Mouse (Mus musculus): Measurements from ENCODE around the gene Zfp64.

Gene Zfp64

DNA sequence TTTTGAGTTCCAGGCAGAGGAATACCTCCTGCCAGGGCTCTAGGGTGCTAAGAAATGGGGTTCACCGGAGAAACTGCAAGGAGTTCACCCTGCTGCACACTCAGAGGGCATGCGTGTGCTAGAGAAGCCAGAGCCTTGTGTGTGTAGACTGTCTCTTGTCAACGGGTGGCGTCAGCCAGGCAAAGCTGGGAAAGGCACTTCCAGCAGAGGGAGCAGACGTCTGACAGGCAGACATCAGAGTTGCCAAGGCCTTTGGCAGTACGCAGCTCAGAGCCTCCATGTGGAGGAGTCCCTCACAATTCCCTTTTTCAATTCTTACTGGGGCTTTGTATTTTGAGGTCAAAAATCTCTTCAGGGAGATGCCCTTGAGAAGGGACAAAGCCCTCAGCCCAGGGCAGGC is 6.9 kb downstream of the Zfp64 start:
- DNase-seq (ENCODE audit: low spot score in 2 of 2) = no peak

DNA sequence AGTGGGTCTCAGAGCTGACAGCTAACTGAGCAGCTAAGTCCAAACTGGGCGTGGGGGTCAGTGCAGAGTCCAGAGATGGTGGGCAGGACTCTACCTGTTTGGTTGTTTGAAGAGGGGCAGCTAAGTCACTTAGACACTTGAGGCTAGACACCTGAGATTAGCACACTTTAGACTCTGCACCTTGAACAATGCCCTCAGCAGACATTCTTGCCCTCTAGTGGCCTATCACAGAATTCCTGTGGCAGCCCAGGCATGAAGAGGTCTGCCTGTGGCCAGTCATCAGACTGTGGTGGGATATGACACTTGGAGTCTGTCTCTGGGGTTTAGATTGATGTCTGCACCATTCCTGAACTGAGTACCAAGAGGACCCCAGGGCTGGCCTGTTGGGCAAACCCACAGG is 7.7 kb downstream of the Zfp64 start:
- DNase-seq (ENCODE audit: low spot score in 2 of 2) = no peak

DNA sequence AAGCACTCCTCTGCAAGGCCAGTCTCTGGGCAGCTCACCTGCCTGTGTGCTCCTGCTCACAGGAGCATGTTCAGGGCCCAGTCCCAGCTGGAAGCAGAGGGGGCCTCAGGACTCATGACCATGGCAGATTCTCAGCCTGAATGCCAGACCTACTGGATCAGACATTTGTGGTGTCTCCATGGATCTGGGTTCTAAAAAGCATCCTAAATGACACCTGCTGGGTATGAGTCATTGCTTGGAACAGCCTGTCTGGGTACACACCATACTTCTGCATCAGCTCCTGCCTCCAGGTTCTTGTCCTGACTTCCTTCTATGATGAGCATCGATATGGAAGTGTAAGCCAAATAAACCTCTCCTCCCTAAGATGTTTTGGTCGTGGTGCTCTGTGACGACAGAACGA is 11.4 kb downstream of the Zfp64 start:
- DNase-seq (ENCODE audit: low spot score in 2 of 2) = no peak

DNA sequence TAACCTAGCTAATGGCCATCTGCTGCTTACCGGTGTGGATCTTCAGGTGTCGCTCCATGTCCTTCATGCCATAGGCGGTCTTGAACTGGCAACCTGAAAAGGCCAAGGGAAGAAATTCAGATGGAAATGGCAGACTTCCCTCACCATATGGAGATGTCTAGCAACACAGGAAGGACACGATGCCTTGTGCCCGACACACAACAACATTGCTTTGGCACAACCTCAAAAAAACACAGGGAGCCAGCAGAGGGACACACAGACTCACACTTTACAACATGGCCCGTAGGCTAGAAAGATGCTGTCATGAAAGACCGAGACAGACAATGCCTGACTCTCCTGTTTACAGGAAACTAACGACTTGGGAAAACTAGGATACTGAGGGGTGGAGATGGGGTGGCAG is 15.4 kb downstream of the Zfp64 start:
- no peak for DNase-seq (ENCODE audit: low spot score in 2 of 2)

DNA sequence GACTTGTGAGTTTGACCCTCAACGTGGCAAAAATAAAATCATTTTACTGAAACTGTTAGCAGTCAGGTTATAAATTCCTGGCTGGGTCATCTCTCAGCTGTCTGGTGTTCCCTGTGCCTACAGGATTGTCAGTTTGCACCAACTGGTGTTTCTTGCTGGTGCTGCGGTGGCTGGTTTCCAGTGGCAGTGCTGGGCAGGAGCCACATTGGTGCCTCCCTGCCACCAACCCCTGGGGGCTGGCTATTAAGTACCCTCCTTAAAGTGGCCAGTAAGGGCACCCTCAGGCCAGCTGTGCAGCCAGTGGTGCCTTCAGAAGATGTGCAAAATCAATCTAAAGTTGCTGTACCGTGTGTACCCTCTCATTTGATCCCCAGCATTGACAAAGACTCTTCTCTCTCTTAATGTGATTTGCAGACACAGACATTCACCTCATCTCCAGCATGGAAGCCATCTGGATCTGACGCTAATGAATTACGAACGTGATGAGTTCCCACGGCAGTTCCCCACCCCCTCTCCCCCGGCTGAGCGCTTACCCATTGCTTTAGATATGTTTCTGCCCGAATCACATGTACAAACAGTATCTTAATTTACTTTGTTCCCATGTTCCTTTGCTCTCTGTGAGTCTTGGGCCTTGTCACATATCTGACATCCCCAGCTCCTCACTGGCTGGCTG is 16.0 kb downstream of the Zfp64 start:
- DNase-seq (ENCODE audit: low spot score in 2 of 2) = no peak

DNA sequence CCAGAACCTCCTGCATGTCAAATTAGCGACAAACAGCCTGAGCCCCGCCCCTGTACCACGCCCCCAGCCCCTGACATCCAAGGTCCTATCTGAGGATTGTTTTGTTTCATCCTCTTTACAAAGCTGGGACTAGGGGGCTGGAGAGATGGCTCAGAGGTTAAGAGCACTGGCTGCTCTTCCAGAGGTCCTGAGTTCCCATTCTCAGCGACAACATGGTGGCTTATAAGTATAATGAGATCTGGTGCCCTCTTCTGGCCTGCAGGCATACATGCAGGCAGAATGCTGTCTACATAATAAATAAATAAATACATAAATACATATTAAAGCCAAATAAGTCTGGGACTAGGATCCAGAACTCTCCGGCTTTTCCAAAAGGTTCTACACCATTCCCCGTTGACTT is 18.5 kb downstream of the Zfp64 start:
- no peak for DNase-seq (ENCODE audit: low spot score in 2 of 2)

DNA sequence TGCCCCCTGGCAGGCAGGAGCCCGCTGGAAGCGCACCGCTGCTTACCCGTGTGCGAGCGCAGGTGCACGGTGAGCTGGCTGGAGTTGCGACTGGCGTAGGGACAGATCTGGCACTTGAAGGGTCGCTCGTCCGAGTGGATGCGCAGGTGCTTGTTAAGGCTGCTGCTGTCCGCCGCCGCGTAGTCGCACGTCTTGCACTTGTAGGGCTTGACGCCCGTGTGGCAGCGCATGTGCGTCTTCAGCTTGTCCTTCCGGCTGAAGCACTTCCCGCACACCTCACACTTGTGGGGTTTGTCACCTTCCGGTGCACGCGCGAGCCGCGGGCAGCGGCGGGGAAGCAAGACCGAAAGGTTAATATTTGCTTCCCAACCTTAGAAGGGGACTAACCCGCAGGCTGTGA is 20.2 kb downstream of the Zfp64 start:
- DNase-seq (ENCODE audit: low spot score in 2 of 2) = no peak

DNA sequence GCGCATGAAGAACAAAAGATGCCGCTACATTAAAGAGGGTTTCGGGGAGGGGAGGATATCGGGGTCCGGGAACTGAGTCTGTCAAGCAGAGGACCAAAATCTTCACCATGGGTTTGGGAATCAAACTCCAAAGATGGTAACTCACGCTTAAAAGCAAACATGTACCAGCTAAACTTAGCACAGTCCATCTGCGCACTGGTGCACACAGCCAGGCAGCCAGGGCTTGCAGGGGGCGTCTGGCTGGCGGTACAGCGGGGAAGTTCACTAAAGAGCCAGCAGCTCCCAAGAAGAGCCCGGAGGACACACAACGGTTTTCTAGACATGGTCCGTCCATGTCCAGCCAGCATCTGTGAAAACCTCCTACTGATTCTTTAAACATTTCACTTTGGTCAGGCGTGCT is 23.7 kb downstream of the Zfp64 start:
- DNase-seq (ENCODE audit: low spot score in 2 of 2) = no peak

DNA sequence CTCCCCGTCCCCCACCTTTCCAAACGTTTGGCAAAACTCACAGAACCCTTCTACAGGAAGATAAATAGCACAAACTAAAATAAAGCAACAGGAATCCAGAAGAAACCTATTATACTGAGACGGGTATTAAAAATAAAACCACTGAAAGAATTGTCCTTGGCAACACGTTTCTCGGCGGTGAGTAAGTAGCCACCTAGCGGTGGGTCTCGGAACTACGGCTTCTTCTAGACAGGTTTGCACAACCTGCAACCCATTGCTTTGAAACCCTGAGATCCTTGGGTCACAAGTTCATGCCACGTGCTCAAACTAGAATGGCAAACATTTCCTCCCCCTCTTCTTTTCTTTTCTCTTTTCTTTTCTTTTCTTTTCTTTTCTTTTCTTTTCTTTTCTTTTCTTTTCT is 25.7 kb downstream of the Zfp64 start:
- DNase-seq (ENCODE audit: low spot score in 2 of 2) = peak; percentile 25 to 57

DNA sequence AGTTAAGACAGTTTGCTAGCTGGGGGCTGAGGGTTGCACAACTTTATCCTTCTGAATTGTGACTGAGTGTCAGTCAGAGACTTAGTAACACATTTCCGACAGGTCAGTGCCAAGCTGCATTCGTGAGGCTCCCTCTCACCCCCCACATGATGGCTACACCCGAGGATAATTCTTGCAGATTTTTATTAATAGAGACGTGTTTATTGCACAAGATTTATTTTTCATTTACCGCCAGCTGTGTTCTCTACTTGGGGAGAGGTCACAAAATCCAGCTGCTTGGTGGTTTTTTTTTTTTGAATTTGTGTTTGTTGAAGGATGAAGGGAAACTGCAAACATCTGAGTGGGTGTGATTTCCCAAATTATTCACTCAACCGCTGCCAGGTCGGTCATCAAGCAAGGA is 28.0 kb downstream of the Zfp64 start:
- DNase-seq (ENCODE audit: low spot score in 2 of 2) = no peak

DNA sequence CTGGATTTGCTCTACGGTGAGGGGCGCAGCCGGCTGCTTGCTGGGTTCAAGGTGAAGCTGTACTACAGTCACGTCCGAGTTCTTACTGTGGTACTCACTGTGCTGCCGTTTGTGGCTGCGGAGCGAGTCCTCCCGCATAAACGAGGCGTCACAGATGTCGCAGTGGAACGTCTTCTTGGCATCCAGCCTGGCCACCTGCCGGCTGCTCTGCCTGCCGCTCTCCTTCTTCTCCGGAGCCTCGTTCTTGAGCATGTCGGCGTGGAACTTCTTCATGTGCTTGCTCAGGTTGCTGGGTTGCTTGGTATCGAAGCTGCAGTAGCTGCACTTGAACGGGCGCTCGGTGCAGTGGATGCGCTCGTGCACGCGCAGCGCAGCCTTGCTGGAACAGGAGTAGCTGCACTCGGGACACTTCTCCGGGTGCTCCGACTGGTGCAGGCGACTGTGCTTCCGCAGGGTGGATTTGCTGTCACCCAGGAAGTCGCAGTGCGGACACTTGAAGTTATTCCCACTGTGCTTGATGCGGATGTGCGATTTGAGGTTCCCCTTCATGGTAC is 29.1 kb downstream of the Zfp64 start:
- DNase-seq (ENCODE audit: low spot score in 2 of 2) = no peak

DNA sequence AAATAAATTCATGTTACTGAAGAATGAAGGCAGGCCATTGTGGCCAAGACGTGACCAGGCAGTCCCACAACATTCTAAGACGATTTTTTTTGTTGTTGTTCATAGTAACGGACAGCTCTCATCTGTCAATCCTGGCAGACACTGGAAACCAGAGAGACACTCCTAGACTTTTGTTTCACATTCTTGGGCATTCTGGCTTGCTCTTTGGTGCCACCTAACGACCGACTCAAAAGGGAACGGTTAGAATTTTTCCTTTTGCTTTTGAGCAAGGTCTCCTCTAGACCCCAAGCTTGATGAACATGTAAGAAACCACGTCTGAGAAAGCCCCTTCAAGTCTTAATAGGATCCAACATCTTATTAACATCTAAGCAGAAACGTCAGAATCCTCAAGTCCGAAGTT is 31.7 kb downstream of the Zfp64 start:
- no peak for DNase-seq (ENCODE audit: low spot score in 2 of 2)

DNA sequence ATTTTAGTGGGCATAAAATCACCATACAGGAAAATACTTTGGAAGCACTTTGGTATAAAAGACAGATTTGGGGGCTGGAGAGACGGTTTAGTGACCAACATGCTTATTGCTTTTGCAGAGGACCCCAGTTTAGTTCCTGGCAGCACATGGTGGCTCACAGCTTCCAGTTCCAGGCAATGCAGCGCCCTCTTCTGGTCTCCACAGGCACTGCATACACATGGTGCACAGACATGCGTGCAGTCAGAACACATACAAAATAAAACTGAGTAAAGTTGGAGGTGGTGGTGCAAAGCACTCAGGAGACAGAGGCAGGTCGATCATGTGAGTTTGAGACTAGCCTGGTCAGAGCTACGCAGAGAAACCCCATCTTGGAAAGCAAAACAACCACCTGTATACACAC is 32.9 kb downstream of the Zfp64 start:
- no peak for DNase-seq (ENCODE audit: low spot score in 2 of 2)

DNA sequence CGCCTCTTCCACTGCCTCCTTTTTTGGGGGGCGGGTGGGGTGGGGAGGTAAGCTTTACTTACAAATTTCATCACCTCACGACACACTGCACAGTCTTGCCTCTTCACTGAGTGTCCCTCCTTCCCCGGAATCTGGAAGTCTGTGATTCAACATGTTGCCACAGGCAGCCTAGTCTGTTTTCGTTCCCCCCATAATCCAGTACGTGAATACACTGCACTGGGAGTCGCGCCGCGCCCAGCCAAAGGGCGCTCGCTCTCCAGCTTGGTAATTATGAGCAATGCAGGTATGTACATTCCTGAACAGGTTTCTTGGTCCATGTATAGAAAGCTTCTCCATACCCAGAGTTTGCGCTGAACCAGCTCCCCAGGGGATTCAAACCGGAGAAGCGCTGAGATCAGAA is 35.4 kb downstream of the Zfp64 start:
- DNase-seq (ENCODE audit: low spot score in 2 of 2) = no peak

DNA sequence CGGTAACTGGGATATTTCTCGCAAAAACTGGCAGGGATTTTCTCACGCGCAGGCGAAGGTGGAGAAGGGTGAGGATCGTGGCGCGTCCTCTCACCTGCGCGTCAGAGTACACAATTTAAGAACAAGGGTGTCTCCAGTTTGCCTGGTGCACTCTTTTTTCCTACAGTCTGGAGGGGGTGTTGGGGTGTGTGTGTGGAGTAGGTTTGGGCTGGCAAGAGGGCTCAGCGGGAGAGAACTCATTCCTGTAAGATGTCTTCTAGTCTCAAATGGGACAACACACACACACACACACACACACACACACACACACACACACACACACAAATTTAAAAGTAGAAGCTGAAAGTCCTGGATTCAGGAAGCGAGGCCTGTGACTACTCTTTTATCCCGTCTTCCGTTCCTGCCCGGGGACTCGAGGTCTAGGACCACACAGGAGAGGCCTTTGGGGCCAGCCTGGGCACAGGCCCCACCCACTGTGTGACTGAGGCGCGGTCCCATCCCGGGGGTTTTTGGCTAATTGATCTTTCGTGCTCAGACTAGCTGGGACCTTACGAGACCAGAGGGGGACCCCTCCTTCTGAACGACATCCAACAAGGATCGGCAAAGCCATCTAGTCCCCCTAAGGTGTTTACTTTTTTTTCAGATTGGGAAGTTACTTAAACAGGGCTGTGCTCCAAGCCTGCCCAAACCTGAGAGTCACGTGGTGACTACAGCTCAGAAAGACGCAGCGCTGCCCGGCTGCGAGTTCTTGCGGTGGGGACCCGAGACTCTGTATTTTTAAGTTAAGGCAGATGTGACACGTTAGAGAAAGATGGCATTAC is 42.3 kb downstream of the Zfp64 start:
- DNase-seq (ENCODE audit: low spot score in 2 of 2) = no peak

DNA sequence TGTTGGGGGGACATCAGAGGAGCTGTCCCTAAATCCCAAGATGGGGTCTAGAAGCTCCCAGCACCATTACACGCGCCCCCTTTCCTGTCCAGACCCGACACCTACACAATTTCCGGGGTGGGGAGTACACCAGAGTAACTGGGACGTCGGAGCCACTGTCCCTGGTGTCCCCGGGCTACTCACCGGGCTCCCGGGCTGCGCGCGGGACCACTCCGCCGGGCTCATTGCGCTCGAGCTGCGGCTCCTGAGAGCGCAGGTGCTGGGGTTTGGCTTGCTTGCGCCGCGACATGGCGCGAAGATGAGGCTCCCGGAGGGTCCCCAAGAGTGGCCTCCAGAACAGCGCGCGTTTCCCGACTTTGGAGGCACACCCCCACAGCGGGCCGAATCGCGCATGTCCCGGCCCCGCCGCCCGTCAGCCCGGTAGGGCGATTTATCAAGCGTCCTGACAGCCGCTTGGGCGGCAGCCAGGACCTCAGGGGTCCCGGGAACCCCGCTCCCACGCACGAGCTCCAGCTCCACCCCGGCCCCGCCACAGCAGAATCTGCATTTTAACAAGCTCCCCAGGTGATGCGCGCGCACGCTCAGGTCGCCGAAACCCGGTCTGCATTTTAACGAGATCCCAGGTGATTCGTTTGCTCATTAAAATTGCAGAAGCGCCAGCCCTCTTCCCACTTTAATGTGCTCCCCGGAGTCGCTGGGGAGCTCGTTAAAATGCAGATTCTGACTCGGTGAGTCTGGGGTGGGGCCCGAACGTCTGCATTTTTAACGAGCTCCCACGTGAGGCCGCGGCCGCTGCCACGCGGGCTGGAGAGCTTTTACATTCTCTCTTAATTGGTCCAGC is 43.1 kb downstream of the Zfp64 start:
- DNase-seq (ENCODE audit: low spot score in 2 of 2) = no peak

DNA sequence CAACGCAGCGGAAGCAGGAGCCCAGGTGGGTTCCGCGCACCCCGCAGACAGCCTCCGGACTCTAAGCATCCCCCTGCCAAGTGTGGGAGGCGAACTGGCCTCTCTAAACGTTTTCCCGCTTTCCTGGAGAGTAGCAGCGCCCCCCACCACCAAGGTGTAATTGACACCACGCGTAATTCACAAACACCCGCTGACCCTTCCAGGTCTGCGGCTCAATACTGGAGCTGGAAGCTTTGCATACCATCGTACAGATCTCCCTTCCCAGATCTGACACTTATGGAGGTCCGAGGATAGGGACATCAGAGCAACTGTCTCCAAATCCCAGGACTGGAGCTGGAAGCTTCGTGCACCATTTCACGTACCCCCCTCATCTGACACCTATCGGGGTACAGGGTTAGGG is 43.9 kb downstream of the Zfp64 start:
- no peak for DNase-seq (ENCODE audit: low spot score in 2 of 2)

DNA sequence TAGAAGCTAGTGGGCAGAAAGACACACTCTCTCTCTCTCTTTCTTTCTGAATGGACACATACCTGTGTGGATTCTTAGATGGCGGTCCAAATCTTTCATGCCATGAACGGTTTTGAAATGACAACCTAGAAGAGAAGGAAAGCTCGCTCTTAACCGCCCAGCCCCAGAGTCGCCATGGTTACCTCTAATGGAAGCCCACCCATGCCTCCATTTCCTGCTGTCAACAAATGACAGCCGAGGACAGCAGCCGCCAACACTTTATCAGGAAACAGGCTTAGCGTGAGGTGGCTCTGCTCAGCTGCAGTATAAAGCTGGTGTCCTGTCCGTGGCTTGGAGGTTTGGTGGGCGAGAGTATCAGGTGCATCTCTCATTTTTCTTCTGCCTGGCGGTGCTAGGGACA is 49.4 kb downstream of the Zfp64 start:
- DNase-seq (ENCODE audit: low spot score in 2 of 2) = no peak

DNA sequence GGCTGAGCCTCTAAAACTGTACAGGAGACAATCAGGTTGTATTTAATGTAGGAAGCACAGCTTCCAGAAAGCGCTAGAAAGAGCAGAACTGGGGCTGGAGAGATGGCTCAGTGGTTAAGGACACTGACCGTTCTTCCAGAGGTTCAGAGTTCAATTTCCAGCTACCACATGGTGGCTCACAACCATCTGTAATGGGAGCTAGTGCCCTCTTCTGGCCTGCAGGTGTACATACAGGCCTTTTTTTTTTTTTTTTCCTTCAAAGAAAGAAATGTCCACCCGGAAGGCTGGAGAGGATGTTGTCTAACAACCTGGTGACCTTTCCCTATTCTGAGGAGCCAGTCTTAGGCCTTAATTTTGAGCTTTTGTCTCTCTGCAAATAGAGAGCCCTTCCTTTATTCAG is 50.5 kb downstream of the Zfp64 start:
- DNase-seq (ENCODE audit: low spot score in 2 of 2) = no peak

DNA sequence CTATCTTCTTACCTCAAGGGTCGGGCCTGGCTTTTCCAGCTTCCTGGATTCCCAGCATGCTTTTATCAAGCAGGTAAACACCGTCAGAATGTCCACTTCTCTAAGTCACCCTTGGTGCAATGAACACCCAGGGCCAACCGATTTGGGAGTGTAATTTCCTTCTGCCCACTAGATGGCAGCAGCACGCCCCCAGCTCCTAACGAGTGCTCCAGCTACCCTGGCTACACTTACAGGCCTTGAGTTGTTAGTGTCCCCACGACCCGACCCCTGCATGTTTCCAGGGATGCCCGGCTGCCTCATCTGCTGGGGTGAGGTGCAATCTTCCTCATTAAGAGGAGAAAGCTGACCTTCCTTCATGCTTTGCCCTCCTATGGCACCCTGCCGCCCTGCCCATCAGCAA is 51.2 kb downstream of the Zfp64 start:
- DNase-seq (ENCODE audit: low spot score in 2 of 2) = peak in 1 of 2 experiments; percentile 23

DNA sequence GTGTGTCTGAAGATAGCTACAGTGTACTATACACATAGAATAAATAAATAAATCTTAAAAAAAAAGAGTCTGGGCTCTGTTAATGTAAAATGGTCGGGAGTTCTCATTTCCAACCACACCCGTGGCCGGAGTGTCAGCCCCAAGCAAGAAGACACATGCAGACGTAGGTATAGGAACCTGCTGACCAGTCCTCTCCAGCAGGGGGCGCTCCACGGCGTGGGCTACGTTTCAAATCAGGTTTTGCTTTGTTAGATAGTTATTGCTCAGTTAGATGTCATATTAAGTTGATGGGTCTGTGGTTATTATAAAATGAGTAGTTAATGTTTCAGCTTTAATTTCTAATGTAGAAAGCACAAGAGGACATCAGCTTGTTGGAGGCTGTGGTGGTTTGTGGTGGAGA is 52.8 kb downstream of the Zfp64 start:
- DNase-seq (ENCODE audit: low spot score in 2 of 2) = peak in 1 of 2 experiments; percentile 34

DNA sequence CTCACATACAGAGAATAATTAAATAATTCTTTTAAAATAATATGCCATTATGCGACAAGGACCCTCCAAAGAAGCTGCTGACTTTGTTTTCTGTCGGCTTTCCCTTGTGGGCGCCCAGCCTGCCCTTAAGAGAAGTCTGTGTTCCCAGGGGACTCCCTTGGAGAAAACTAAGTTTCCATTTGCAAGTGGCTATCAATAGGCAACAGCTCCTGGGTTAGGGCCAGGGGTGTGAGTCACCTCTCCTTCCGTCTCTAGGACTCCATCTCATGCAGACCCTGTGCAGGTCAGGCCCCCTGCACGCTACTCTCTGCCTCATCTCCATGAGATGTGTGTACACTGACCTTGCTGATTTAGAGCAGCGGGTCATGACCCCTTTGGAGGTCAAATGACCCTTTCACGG is 57.5 kb downstream of the Zfp64 start:
- no peak for DNase-seq (ENCODE audit: low spot score in 2 of 2)
